Mouse (Mus musculus): ENCODE measurements around the gene Ptpro.

GRCm38 (mm10) chr6:137493211-137494135, 241.4 kb downstream of the Ptpro start:
- no peak for TF ChIP-seq CTCF (IDR thresholded peaks at IDR 0.05; ENCODE audit: borderline replicate concordance, insufficient read depth, low read length)
- no peak for TF ChIP-seq POLR2A (IDR thresholded peaks at IDR 0.05; ENCODE audit: low read depth, low read length)

Data from embryonic fibroblast, embryonic 13.5 days (primary cell).